Mouse (Mus musculus) thymus, adult 2 months (tissue): Measurements from ENCODE around the gene Cyp4a29. TPM values are rescaled to one million over a fixed set of nuclear protein-coding genes. Genes with fewer than 3 reads are reported as not detected.
"Not testable (repeated sequence)": the region's sequence is repeated elsewhere in the genome, so short reads cannot be mapped to it uniquely, and the experiment has no call there.

Experiments used
- DNase-seq: peaks from one replicate; pipeline ENCODE4 v3.0.0; 2021
- H3K27ac ChIP-seq: fragments of 200-500 bp; 2 replicates; pipeline ENCODE4 v1.5.1; 2012; ENCODE audit warnings: low read length, control low read depth; ENCODE audit not compliant: control insufficient read depth, insufficient read depth
- H3K27me3 ChIP-seq: fragments of 200-500 bp; 2 replicates; pipeline ENCODE4 v1.6.1; 2012; ENCODE audit warnings: mild to moderate bottlenecking, low read length, moderate library complexity, mixed read lengths; ENCODE audit not compliant: control insufficient read depth, insufficient read depth
- H3K36me3 ChIP-seq: fragments of 200-500 bp; 2 replicates; pipeline ENCODE4 v1.6.1; 2012; ENCODE audit warnings: mild to moderate bottlenecking, low read length, moderate library complexity; ENCODE audit not compliant: control insufficient read depth, insufficient read depth
- H3K4me1 ChIP-seq: fragments of 200-500 bp; replicated peaks from 2 replicates; pipeline ENCODE4 v1.6.1; 2012; ENCODE audit warnings: low read length; ENCODE audit not compliant: control insufficient read depth, insufficient read depth
- H3K4me3 ChIP-seq: fragments of 200-500 bp; 2 replicates; pipeline ENCODE4 v1.5.1; 2012; ENCODE audit warnings: mild to moderate bottlenecking, low read length, control low read depth, moderate library complexity; ENCODE audit not compliant: control insufficient read depth, insufficient read depth
- CTCF ChIP-seq: fragments of 200-500 bp; IDR thresholded peaks from 2 replicates; pipeline ENCODE4 v1.5.1; 2012; ENCODE audit warnings: mild to moderate bottlenecking, control low read depth, low read length, moderate library complexity, borderline replicate concordance; ENCODE audit not compliant: control insufficient read depth, poor library complexity, insufficient read depth; ENCODE audit errors: extremely low read depth
- POLR2A ChIP-seq: fragments of 200-500 bp; IDR thresholded peaks from 2 replicates; pipeline ENCODE4 v1.6.1; 2012; ENCODE audit warnings: mild to moderate bottlenecking, low read length, control low read depth, moderate library complexity; ENCODE audit not compliant: control insufficient read depth, poor library complexity, insufficient read depth; ENCODE audit errors: extremely low read depth
- WGBS: fragments of 180-500 bp; shearing (Covaris S2); methylation state at CpG from one replicate; pipeline ENCODE4 v1.1.7; 2018; 5-methylcytosine and 5-hydroxymethylcytosine counted together
- polyA plus RNA-seq: library from polyadenylated mRNA; depleted of rRNA; stranded (reverse); fragments of >200 nt; gene quantifications from 2 replicates; pipeline ENCODE4 v1.2.3, GENCODE M21; 2012; rRNA removed

Gene Cyp4a29
- not detected in 2 replicates for polyA plus RNA-seq

GRCm38 (mm10) chr4:115241784-115242183, at the start of gene Cyp4a29:
Gene Cyp4a29, plus strand, starts transcription at chr4:115242084.
- no peak within 1 kb of the TSS for H3K4me3 ChIP-seq
- no peak within 1 kb of the TSS for H3K27ac ChIP-seq
- no peaks in the 10 kb centered on the region for H3K27me3 ChIP-seq
- no peak for TF ChIP-seq CTCF
- H3K36me3 ChIP-seq: no peaks in the 10 kb centered on the region
- WGBS: 89% methylated on average over 3 of the region's 3 CpGs
- DNase-seq: no peak
- no peaks in the 10 kb centered on the region for H3K4me1 ChIP-seq

DNA sequence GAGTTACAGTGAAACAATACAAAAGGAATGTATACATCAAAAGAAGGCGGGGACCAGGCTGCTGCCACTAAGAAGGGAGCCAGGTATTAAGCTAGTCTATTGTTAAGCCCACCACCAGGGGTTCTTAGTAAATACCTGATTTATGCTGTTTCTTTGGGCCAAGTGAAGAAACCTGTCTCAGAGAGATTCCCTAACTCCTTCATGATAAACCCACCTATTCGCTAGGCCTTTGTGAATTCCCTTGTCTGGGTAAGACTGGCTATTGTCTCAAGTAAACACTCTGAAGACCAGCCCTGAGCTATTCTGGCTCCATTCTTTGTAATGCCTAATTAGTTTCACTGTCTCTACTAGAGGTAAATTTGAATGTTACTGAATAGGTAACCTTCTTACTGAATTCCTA, 9.0 kb upstream of the Cyp4a29 start:
- whole genome bisulfite sequencing: 92% methylated on average over 2 of the region's 2 CpGs
- not testable (repeated sequence) for DNase-seq, H3K4me1 ChIP-seq, H3K36me3 ChIP-seq, H3K27me3 ChIP-seq, H3K27ac ChIP-seq, H3K4me3 ChIP-seq

DNA sequence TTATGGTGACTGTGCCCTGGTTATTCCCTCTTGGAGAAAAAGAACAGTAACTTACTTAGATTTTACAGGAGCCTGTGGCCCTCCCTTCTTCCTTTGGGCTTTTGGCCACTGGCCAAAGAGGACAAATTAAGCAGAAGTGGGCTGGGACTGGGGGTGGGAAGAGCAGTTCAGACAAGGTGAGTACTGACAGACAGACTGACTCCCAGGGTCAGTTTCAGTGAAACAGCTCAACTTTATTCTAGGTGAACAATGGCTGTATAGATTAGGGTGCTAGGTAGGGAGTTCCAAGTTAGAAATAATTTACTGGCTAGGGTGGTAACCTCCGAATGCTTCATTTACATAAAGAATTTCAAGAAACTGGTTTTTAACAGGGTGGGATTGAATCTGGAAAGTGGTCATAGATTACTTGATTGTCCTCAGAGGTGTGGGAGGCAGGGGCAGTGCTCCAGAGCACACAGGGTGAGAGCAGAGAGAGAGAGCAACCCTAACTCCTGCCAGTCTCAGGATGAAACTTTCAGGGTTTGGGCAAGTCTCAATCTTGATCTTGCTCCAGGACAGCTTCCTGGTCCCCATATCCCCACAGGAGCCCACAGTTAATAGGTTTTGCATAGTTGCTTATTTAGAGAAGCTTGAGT, 5.3 kb upstream of the Cyp4a29 start:
- TF ChIP-seq POLR2A: no peak
- no peak for TF ChIP-seq CTCF
- no peaks in the 10 kb centered on the region for H3K36me3 ChIP-seq
- H3K4me1 ChIP-seq: no peaks in the 10 kb centered on the region
- H3K27me3 ChIP-seq: no peaks in the 10 kb centered on the region
- H3K27ac ChIP-seq: no peak overlapping the region
- 88% methylated on average over 1 of the region's 1 CpGs for WGBS
- H3K4me3 ChIP-seq: no peak overlapping the region
- no peak for DNase-seq

DNA sequence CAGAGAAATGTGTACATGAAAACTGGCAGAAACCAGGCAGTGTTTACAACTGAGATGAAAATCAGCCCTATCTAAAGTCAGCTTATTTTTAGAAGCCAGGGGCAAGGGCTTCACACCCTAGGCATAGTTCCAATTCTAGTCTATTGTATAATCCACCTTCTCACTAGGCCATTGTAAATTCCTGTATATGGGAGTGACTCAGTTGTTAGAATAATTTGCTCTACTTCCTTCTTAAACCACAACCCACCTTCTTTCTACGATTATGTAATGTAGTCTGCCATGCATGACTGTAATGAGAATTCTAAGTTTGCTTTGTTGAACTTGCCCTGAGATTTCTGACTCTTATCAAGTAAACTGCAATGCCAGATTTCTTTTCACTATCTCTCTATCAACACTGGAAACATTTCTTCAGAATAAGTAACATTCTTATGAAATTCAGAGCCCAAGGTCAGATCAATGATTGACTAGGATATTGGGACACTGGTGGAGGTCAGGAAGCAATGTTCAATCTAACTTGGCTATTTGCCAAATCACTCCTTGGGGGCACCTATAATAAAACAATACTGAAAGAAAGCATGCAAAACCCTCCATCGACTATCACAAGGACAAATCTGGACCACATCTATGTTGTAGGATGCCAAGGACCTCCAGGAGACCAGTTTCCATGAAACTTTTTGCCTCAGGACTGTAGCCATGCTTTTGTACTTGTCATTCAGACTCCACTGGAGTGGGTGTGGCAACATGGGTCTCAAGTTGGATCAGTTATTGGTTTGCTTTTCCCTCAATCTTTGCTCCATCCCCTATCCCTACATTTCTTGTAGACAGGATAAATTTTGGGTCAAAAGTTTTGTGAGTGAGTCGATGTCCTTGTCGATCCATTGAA, 23.0 kb downstream of the Cyp4a29 start:
- H3K4me3 ChIP-seq, H3K36me3 ChIP-seq, DNase-seq, H3K27me3 ChIP-seq, H3K27ac ChIP-seq, H3K4me1 ChIP-seq: not testable (repeated sequence)
- 92% methylated on average over 3 of the region's 4 CpGs for WGBS

DNA sequence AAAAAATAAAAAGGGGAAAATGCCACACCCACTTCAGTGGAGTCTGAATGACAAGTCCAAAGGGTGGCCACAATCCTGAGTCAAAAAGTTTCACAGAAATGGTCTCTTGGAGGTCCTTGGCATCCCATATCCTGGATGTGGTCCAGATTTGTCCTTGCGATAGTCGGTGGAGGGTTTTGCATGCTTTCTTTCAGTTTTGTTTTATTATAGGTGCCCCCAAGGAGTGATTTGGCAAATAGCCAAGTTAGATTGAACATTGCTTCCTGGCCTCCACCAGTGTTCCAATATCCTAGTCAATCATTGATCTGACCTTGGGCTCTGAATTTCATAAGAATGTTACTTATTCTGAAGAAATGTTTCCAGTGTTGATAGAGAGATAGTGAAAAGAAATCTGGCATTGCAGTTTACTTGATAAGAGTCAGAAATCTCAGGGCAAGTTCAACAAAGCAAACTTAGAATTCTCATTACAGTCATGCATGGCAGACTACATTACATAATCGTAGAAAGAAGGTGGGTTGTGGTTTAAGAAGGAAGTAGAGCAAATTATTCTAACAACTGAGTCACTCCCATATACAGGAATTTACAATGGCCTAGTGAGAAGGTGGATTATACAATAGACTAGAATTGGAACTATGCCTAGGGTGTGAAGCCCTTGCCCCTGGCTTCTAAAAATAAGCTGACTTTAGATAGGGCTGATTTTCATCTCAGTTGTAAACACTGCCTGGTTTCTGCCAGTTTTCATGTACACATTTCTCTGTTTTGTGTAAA, 36.5 kb downstream of the Cyp4a29 start:
- 92% methylated on average over 2 of the region's 3 CpGs for WGBS
- not testable (repeated sequence) for H3K36me3 ChIP-seq, DNase-seq, H3K27ac ChIP-seq, H3K4me3 ChIP-seq, H3K4me1 ChIP-seq, H3K27me3 ChIP-seq

GRCm38 (mm10) chr4:115280342-115280741, 38.5 kb downstream of the Cyp4a29 start:
- no peak for DNase-seq
- no peak overlapping the region for H3K27ac ChIP-seq
- TF ChIP-seq CTCF (no peak), POLR2A (no peak)
- H3K4me3 ChIP-seq: no peak overlapping the region
- no peaks in the 10 kb centered on the region for H3K4me1 ChIP-seq
- no peaks in the 10 kb centered on the region for H3K27me3 ChIP-seq
- H3K36me3 ChIP-seq: no peaks in the 10 kb centered on the region

DNA sequence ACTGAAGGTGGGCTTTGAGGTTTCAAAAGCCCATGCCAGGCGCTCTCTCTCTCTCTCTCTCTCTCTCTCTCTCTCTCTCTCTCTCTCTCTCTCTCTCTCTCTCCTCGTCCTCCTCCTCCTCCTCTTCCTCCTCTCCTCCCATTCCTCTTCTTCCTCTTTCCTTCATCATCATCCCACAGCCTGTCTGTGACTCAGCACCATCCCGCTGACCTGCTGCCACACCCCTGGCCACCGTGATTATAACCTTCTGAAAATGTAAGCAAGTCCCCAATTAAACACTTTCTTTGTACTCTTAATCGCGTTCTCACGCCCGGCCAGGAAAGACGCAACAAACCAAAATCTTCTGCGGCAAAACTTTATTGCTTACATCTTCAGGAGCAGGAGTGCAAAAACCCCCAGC, 38.9 kb downstream of the Cyp4a29 start:
- 51% methylated on average over 10 of the region's 10 CpGs for WGBS
- DNase-seq, H3K36me3 ChIP-seq, H3K27me3 ChIP-seq, H3K4me1 ChIP-seq: not testable (repeated sequence)
- H3K4me3 ChIP-seq: peak overlapping the region; percentile 12
- H3K27ac ChIP-seq: peak overlapping the region; percentile 68; the same call in 1 of the 2 replicates

GRCm38 (mm10) chr4:115281231-115281767, 39.4 kb downstream of the Cyp4a29 start:
- Histone ChIP-seq H3K27ac (peak overlapping the region; percentile 68; the same call in 1 of the 2 replicates), H3K4me3 (peak overlapping the region; percentile 12; the same call in 1 of the 2 replicates)
- H3K36me3 ChIP-seq, H3K4me1 ChIP-seq, H3K27me3 ChIP-seq, DNase-seq: not testable (repeated sequence)
- 51% methylated on average over 23 of the region's 23 CpGs for WGBS

- not testable (repeated sequence) for H3K4me1 ChIP-seq, H3K4me3 ChIP-seq, H3K27me3 ChIP-seq, H3K27ac ChIP-seq, DNase-seq, H3K36me3 ChIP-seq
These were observed 56.9 kb downstream of the Cyp4a29 start, which contains the start of gene Cyp4a12a for GRCm38 (mm10) chr4:115298746-115299145. Gene Cyp4a12a, plus strand, starts transcription at chr4:115299046.
